Mouse (Mus musculus) embryonic facial prominence, embryonic 13.5 days (tissue): Measurements from ENCODE around the gene Nploc4. TPM values are rescaled to one million over a fixed set of nuclear protein-coding genes. Genes with fewer than 3 reads are reported as not detected.
"Not testable (repeated sequence)": the region's sequence is repeated elsewhere in the genome, so short reads cannot be mapped to it uniquely, and the experiment has no call there.

ENCODE experiments used
- ATAC-seq: fragments of 200-750 bp; cut with Nextera tagmentation; 2 replicates; pipeline ENCODE4 v1.8.0; 2017; ENCODE audit warnings: low read depth; ENCODE audit not compliant: insufficient number of reproducible peaks, insufficient read depth, low FRiP score, low TSS enrichment
- H3K27ac ChIP-seq: fragments of 300-500 bp; sonication (generic); 2 replicates; pipeline ENCODE4 v1.5.1; 2015; ENCODE audit warnings: moderate library complexity, mild to moderate bottlenecking, inconsistent platforms
- H3K27me3 ChIP-seq: fragments of 300-500 bp; sonication (generic); 2 replicates; pipeline ENCODE4 v1.6.1; 2015; ENCODE audit warnings: mild to moderate bottlenecking, inconsistent platforms
- H3K36me3 ChIP-seq: fragments of 300-500 bp; sonication (generic); 2 replicates; pipeline ENCODE4 v1.6.1; 2015; ENCODE audit warnings: mild to moderate bottlenecking, inconsistent platforms
- H3K4me1 ChIP-seq: fragments of 300-500 bp; sonication (generic); 2 replicates; pipeline ENCODE4 v1.6.1; 2015; ENCODE audit warnings: inconsistent platforms
- H3K4me2 ChIP-seq: fragments of 300-500 bp; sonication (generic); 2 replicates; pipeline ENCODE4 v1.6.1; 2015; ENCODE audit warnings: moderate library complexity, mild to moderate bottlenecking, inconsistent platforms
- H3K4me3 ChIP-seq: fragments of 300-500 bp; sonication (generic); 2 replicates; pipeline ENCODE4 v1.5.1; 2015; ENCODE audit warnings: mild to moderate bottlenecking, inconsistent platforms
- H3K9ac ChIP-seq: fragments of 300-500 bp; sonication (generic); 2 replicates; pipeline ENCODE4 v1.6.1; 2015; ENCODE audit warnings: mild to moderate bottlenecking, inconsistent platforms
- H3K9me3 ChIP-seq: fragments of 300-500 bp; sonication (generic); 2 replicates; pipeline ENCODE4 v1.6.1; 2016; ENCODE audit warnings: inconsistent platforms
- WGBS: fragments of 180-500 bp; shearing (Covaris S2); methylation state at CpG from one replicate; pipeline ENCODE4 v1.1.7; 2015; ENCODE audit warnings: mixed read lengths; 5-methylcytosine and 5-hydroxymethylcytosine counted together
- polyA plus RNA-seq: library from polyadenylated mRNA; unstranded; fragments of >200 nt; fragmentation: Nextera tagmentation; extraction: Ambion mirVana; gene quantifications from 2 replicates; pipeline ENCODE4 v1.2.1, GENCODE M21; 2015

Gene Nploc4
- polyA plus RNA-seq, 1 experiment from 2014 or later: 37.4 TPM

GRCm38 (mm10) chr11:120437857-120438385, 413 bp upstream of the Nploc4 start:
- Histone ChIP-seq H3K4me1 (peaks cover 12% of the 10 kb centered on the region), H3K9ac (peak overlapping the region; percentile 98), H3K27me3 (no peaks in the 10 kb centered on the region), H3K4me3 (peak overlapping the region; percentile 99), H3K4me2 (peak overlapping the region; percentile 89), H3K27ac (peak overlapping the region; percentile 81), H3K36me3 (peaks cover 22% of the 10 kb centered on the region), H3K9me3 (no peaks in the 10 kb centered on the region)
- 27% methylated on average over 12 of the region's 12 CpGs for whole genome bisulfite sequencing
- ATAC-seq: no peak

DNA sequence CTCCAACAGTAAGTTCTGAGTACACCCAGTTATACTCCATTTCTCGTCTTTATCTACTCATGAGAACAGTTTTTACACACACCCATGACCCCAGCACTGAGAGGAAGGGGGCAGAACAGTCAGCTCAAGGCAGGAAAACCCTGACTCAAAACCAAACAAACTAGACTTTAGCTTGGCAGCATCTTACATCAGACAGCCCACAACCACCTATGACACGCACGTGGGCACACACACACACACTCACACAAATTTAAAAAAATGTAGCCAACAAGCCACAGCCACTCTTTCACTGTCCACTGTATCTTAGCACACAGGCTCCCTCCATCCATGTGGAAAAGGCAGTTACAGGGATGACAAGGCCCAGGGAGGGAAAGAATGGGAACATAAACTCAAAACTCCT, 10.8 kb downstream of the Nploc4 start:
- ATAC-seq: no peak
- Histone ChIP-seq H3K9ac (no peak overlapping the region), H3K27me3 (no peaks in the 10 kb centered on the region), H3K4me2 (no peak overlapping the region), H3K36me3 (peaks cover 77% of the 10 kb centered on the region), H3K9me3 (no peaks in the 10 kb centered on the region), H3K4me1 (no peaks in the 10 kb centered on the region), H3K4me3 (no peak overlapping the region), H3K27ac (no peak overlapping the region)
- WGBS: 93% methylated on average over 3 of the region's 3 CpGs

- WGBS: 69% methylated on average over 9 of the region's 9 CpGs
- Histone ChIP-seq H3K9ac (no peak overlapping the region), H3K27me3 (no peaks in the 10 kb centered on the region), H3K4me1 (no peaks in the 10 kb centered on the region), H3K4me3 (no peak overlapping the region), H3K9me3 (no peaks in the 10 kb centered on the region), H3K36me3 (peaks cover 86% of the 10 kb centered on the region), H3K4me2 (no peak overlapping the region), H3K27ac (no peak overlapping the region)
- ATAC-seq: no peak
Measured at GRCm38 (mm10) chr11:120423569-120424295, 13.8 kb downstream of the Nploc4 start.

DNA sequence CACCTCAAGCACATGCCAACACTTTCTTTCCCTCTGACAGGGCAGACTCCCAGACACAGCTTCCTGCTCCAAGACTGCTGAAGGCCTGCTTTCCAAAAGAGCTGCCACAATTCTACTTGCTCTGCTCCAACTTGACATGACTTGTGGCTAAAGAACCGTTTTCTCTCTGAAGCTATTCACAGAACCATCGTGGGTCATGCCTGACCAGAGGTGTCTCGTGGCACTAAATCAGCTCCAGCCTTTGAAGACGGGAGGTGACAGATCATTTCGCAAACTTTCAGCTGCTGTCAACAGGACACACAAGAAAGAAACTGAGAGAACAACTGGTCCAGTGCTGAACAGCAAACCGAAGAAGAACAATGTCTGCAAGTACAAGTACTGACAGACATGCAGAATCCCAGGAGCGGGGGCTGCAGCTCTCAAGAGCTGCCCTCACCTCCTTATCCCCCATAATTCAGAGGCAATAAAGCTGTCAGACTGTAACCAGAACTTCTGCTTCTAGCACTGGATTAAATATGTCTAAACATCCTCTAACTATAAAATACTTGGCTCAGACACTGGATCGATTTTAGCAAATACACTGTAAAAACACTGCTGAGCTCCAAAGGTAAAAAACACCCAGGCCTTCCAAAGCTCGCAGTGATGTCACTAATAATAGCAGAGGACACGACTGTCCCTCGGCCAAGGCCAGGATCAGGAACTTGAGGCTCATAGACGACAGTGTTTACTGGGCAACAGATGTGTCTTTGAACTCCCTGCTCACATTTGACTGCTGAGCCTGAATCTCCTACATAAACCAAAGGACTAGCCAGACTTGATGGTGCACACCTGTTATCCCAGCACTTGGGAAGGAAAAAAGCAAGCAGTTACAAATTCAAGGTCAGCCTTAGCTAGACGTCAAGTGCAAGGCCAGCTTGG, 14.6 kb downstream of the Nploc4 start:
- H3K9ac ChIP-seq: no peak overlapping the region
- no peaks in the 10 kb centered on the region for H3K27me3 ChIP-seq
- no peak overlapping the region for H3K27ac ChIP-seq
- 89% methylated on average over 13 of the region's 13 CpGs for WGBS
- no peak for ATAC-seq
- no peaks in the 10 kb centered on the region for H3K9me3 ChIP-seq
- H3K4me2 ChIP-seq: no peak overlapping the region
- no peaks in the 10 kb centered on the region for H3K4me1 ChIP-seq
- H3K36me3 ChIP-seq: peaks cover 86% of the 10 kb centered on the region
- H3K4me3 ChIP-seq: no peak overlapping the region

- Histone ChIP-seq H3K36me3 (peaks cover 94% of the 10 kb centered on the region), H3K4me3 (no peak overlapping the region), H3K27ac (no peak overlapping the region), H3K9ac (no peak overlapping the region), H3K9me3 (no peaks in the 10 kb centered on the region), H3K4me2 (no peak overlapping the region), H3K27me3 (no peaks in the 10 kb centered on the region), H3K4me1 (no peaks in the 10 kb centered on the region)
- 88% methylated on average over 1 of the region's 1 CpGs for WGBS
- ATAC-seq: no peak
Measured at GRCm38 (mm10) chr11:120418592-120418991, 18.9 kb downstream of the Nploc4 start.

GRCm38 (mm10) chr11:120417852-120418251, 19.7 kb downstream of the Nploc4 start:
- WGBS: 90% methylated on average over 7 of the region's 7 CpGs
- H3K4me1 ChIP-seq: no peaks in the 10 kb centered on the region
- no peaks in the 10 kb centered on the region for H3K27me3 ChIP-seq
- H3K9ac ChIP-seq: no peak overlapping the region
- no peak overlapping the region for H3K27ac ChIP-seq
- no peaks in the 10 kb centered on the region for H3K9me3 ChIP-seq
- no peak for ATAC-seq
- H3K4me3 ChIP-seq: no peak overlapping the region
- H3K4me2 ChIP-seq: no peak overlapping the region
- H3K36me3 ChIP-seq: peaks cover 93% of the 10 kb centered on the region

GRCm38 (mm10) chr11:120413621-120414020, 23.9 kb downstream of the Nploc4 start:
- WGBS: 89% methylated on average over 9 of the region's 10 CpGs
- ATAC-seq: not testable (repeated sequence)

GRCm38 (mm10) chr11:120406445-120406844, 31.1 kb downstream of the Nploc4 start:
- Histone ChIP-seq H3K4me2 (no peak overlapping the region), H3K9ac (no peak overlapping the region), H3K27me3 (no peaks in the 10 kb centered on the region), H3K4me1 (no peaks in the 10 kb centered on the region), H3K27ac (no peak overlapping the region), H3K36me3 (peaks cover 96% of the 10 kb centered on the region), H3K4me3 (no peak overlapping the region), H3K9me3 (no peaks in the 10 kb centered on the region)
- WGBS: 85% methylated on average over 1 of the region's 1 CpGs
- ATAC-seq: no peak

More at GRCm38 (mm10) chr11:120413621-120414020, 23.9 kb downstream of the Nploc4 start:
- H3K36me3 ChIP-seq: peaks cover 94% of the 10 kb centered on the region
- H3K4me2 ChIP-seq, H3K27ac ChIP-seq, H3K4me3 ChIP-seq, H3K9ac ChIP-seq, H3K27me3 ChIP-seq, H3K4me1 ChIP-seq, H3K9me3 ChIP-seq: not testable (repeated sequence)

GRCm38 (mm10) chr11:120405867-120406266, 31.6 kb downstream of the Nploc4 start:
- no peak overlapping the region for H3K4me3 ChIP-seq
- no peaks in the 10 kb centered on the region for H3K9me3 ChIP-seq
- 96% methylated on average over 3 of the region's 3 CpGs for WGBS
- no peak overlapping the region for H3K4me2 ChIP-seq
- no peaks in the 10 kb centered on the region for H3K4me1 ChIP-seq
- H3K36me3 ChIP-seq: peaks cover 96% of the 10 kb centered on the region
- H3K9ac ChIP-seq: no peak overlapping the region
- no peak for ATAC-seq
- no peaks in the 10 kb centered on the region for H3K27me3 ChIP-seq
- H3K27ac ChIP-seq: no peak overlapping the region

- H3K36me3 ChIP-seq: peaks cover 96% of the 10 kb centered on the region
- H3K4me2 ChIP-seq: no peak overlapping the region
- no peaks in the 10 kb centered on the region for H3K9me3 ChIP-seq
- ATAC-seq: no peak
- no peak overlapping the region for H3K27ac ChIP-seq
- H3K4me1 ChIP-seq: no peaks in the 10 kb centered on the region
- H3K4me3 ChIP-seq: no peak overlapping the region
- H3K27me3 ChIP-seq: no peaks in the 10 kb centered on the region
- H3K9ac ChIP-seq: no peak overlapping the region
- WGBS: 97% methylated on average over 1 of the region's 1 CpGs
Measured at GRCm38 (mm10) chr11:120404814-120405213, 32.7 kb downstream of the Nploc4 start.

DNA sequence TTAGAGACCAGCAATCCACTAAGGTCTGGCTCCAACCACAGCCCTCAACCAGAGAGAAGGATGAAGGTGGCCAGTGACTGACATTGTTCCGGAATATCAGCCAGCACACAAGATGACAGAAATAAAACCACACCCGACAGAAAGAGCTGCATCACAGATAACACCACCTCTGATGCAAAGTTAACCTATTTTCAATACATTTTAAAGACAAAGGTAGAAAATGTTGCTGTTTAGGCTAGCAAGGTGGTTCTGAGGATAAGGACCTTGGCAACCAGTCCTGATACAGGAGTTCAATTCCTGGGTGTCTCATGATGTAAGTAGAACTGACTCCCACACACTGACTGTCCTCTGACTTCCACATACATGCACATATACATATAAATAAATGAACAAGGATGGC, 38.2 kb downstream of the Nploc4 start:
- H3K27ac ChIP-seq: no peak overlapping the region
- H3K4me1 ChIP-seq: no peaks in the 10 kb centered on the region
- ATAC-seq: no peak
- H3K9ac ChIP-seq: no peak overlapping the region
- H3K27me3 ChIP-seq: no peaks in the 10 kb centered on the region
- H3K9me3 ChIP-seq: no peaks in the 10 kb centered on the region
- no peak overlapping the region for H3K4me2 ChIP-seq
- H3K36me3 ChIP-seq: peaks cover 92% of the 10 kb centered on the region
- 94% methylated on average over 2 of the region's 2 CpGs for WGBS
- H3K4me3 ChIP-seq: no peak overlapping the region
